Mouse (Mus musculus): ENCODE results near the gene Hoxb2. TPM values are rescaled to one million over a fixed set of nuclear protein-coding genes. Genes with fewer than 3 reads are reported as not detected.

Gene Hoxb2
- polyA plus RNA-seq, 1 experiment from 2014 or later, result 45.2 TPM

DNA sequence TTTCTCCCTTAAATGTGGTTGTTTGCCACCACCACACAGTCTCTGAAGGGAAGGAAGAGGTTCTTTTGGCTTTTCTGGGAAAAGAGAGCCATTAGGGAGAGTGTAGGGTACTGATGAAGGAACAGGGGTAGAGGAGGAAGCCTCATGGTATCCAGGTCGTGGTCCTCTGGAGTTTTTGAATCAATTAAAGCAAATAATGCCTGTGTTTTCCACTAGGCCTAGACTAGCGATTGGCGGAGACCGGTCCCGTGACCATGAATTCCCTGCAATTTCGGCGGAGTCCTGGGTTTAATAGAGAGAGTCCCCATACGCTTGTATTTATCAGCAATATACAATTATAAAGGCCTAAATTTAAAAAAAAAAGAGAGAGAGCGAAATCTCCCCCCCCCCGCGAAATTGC lies 987 bp downstream of the Hoxb2 start:
- Histone ChIP-seq H3K4me2 (ENCODE audit: low read depth, low read length) (peak overlapping the region; percentile 97), H3K27me3 (ENCODE audit: control insufficient read depth, insufficient read depth, low read length) (no peaks in the 10 kb centered on the region), H3K36me3 (ENCODE audit: control insufficient read depth, insufficient read depth, low read length) (peaks cover 6% of the 10 kb centered on the region), H3K4me1 (ENCODE audit: control insufficient read depth, insufficient read depth, low read length) (peaks cover 51% of the 10 kb centered on the region), H3K4me3 (ENCODE audit: low read depth, low read length) (peak overlapping the region; percentile 91), H3K9me3 (ENCODE audit: control insufficient read depth, low read length) (no peaks in the 10 kb centered on the region), H3K9ac (replicated peaks; ENCODE audit: low read depth, low read length) (peak overlapping the region; percentile 100), H3K27ac (ENCODE audit: low read depth, low read length) (peak overlapping the region; percentile 100)
- peak; percentile 47; the same call in 1 of the 2 replicates for ATAC-seq (ENCODE audit: low read depth)
- WGBS, result 2% methylated on average over 11 of the region's 11 CpGs

DNA sequence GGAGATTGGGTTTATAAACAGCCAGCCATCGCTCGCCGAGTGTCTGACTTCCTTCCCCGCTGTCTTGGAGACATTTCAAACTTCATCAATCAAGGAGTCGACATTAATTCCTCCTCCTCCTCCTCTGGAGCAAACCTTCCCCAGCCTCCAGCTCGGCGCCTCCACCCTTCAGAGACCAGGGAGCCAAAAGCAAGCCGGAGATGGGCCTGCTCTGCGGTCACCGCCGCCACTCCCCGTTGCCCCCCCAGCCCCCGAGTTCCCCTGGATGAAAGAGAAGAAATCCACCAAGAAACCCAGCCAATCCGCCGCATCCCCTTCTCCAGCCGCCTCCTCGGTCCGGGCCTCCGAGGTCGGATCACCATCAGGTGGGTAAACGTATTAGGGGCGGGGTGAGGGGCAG lies 1.5 kb downstream of the Hoxb2 start:
- H3K9ac ChIP-seq (replicated peaks; ENCODE audit: low read depth, low read length), result peak overlapping the region; percentile 100
- peak overlapping the region; percentile 97 for H3K4me2 ChIP-seq (ENCODE audit: low read depth, low read length)
- no peaks in the 10 kb centered on the region for H3K27me3 ChIP-seq (ENCODE audit: control insufficient read depth, insufficient read depth, low read length)
- H3K36me3 ChIP-seq (ENCODE audit: control insufficient read depth, insufficient read depth, low read length), result peaks cover 5% of the 10 kb centered on the region; the same call in 1 of the 2 replicates
- 1% methylated on average over 22 of the region's 22 CpGs for WGBS
- 0 out of 2 replicates have a peak, but pooled peaks have one; percentile 39 for ATAC-seq (ENCODE audit: low read depth)
- peak overlapping the region; percentile 91 for H3K4me3 ChIP-seq (ENCODE audit: low read depth, low read length)
- H3K9me3 ChIP-seq (ENCODE audit: control insufficient read depth, low read length), result no peaks in the 10 kb centered on the region
- H3K4me1 ChIP-seq (ENCODE audit: control insufficient read depth, insufficient read depth, low read length), result peaks cover 48% of the 10 kb centered on the region
- peak overlapping the region; percentile 100 for H3K27ac ChIP-seq (ENCODE audit: low read depth, low read length)

DNA sequence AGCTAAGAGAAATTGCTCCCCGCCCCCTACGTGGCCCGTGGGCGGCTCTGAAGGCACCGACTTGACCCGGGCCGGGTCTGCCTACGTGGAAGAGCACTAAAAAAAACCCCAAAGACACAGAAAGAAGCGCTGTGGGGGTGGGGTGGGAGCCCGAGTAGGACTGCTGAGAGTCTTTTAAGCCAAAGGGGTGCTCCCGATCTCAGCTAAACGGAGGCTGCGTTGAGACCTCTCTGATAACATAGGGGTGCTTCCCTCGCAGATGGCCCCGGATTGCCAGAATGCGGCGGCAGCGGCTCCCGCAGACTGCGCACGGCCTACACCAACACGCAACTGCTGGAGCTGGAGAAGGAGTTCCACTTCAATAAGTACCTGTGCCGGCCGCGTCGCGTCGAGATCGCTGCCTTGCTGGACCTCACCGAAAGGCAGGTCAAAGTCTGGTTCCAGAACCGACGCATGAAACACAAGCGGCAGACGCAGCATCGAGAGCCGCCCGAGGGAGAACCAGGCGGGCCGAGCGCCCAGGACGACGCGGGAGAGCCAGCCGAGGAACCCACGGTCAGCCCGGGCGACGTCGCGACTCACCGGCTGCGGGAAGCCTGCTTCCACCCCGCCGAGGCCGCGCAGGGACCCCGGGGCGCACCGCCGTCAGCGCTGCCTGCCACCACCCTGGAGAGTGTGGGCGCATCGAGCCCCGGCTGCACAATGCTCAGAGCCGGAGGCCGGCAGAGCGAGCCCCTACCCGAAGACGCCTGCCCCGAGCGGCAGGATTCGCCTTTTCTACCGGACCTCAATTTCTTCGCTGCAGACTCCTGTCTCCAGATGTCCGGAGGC lies 2.6 kb downstream of the Hoxb2 start:
- H3K36me3 ChIP-seq (ENCODE audit: control insufficient read depth, insufficient read depth, low read length), result peaks cover 5% of the 10 kb centered on the region; the same call in 1 of the 2 replicates
- peak overlapping the region; percentile 100 for H3K27ac ChIP-seq (ENCODE audit: low read depth, low read length)
- peaks cover 40% of the 10 kb centered on the region for H3K4me1 ChIP-seq (ENCODE audit: control insufficient read depth, insufficient read depth, low read length)
- WGBS, result under 1% methylated on average over 51 of the region's 75 CpGs
- H3K27me3 ChIP-seq (ENCODE audit: control insufficient read depth, insufficient read depth, low read length), result no peaks in the 10 kb centered on the region
- peak overlapping the region; percentile 97 for H3K4me2 ChIP-seq (ENCODE audit: low read depth, low read length)
- H3K9me3 ChIP-seq (ENCODE audit: control insufficient read depth, low read length), result no peaks in the 10 kb centered on the region
- ATAC-seq (ENCODE audit: low read depth), result no peak
- peak overlapping the region; percentile 100 for H3K9ac ChIP-seq (replicated peaks; ENCODE audit: low read depth, low read length)
- H3K4me3 ChIP-seq (ENCODE audit: low read depth, low read length), result peak overlapping the region; percentile 91

DNA sequence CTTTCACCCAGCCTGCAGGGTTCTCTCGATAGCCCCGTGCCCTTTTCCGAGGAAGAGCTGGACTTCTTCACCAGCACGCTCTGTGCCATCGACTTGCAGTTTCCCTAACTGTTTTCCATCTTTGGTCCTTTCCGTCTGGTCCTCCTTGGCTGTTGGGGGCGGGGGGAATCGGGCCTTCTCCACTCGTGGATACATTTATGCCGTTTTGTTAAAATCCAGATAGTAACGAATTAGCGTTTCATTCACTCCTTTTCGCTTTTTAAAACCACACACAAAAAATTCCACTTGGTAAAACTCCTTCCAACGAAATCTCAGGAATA lies 3.2 kb downstream of the Hoxb2 start:
- WGBS, result under 1% methylated on average over 14 of the region's 14 CpGs
- Histone ChIP-seq H3K27ac (ENCODE audit: low read depth, low read length) (peak overlapping the region; percentile 100), H3K4me3 (ENCODE audit: low read depth, low read length) (peak overlapping the region; percentile 91), H3K4me1 (ENCODE audit: control insufficient read depth, insufficient read depth, low read length) (peaks cover 34% of the 10 kb centered on the region), H3K36me3 (ENCODE audit: control insufficient read depth, insufficient read depth, low read length) (peaks cover 5% of the 10 kb centered on the region; the same call in 1 of the 2 replicates), H3K9ac (replicated peaks; ENCODE audit: low read depth, low read length) (peak overlapping the region; percentile 100), H3K9me3 (ENCODE audit: control insufficient read depth, low read length) (no peaks in the 10 kb centered on the region), H3K4me2 (ENCODE audit: low read depth, low read length) (peak overlapping the region; percentile 97), H3K27me3 (ENCODE audit: control insufficient read depth, insufficient read depth, low read length) (no peaks in the 10 kb centered on the region)
- no peak for ATAC-seq (ENCODE audit: low read depth)

DNA sequence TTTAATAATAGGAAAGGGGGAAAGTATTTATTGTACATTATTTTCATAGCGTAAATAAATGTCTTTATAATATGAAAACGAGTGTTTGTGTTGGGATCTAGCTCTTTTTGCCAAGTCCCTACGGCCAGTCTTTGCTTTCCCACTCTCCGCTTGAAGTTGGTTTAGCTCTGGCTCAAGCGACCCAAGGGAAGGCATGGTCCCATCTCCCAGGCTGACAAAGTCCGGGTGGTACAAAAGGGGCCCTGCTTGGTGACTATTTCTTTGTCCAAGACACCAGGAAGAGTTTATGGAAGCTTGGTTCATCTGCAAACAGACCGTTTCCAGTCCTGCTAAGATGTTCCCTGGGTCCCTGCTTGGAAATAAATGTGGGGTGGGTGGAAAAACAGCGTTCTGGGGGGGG lies 3.6 kb downstream of the Hoxb2 start:
- Histone ChIP-seq H3K27ac (ENCODE audit: low read depth, low read length) (peak overlapping the region; percentile 100), H3K4me1 (ENCODE audit: control insufficient read depth, insufficient read depth, low read length) (peaks cover 30% of the 10 kb centered on the region), H3K27me3 (ENCODE audit: control insufficient read depth, insufficient read depth, low read length) (no peaks in the 10 kb centered on the region), H3K9ac (replicated peaks; ENCODE audit: low read depth, low read length) (peak overlapping the region; percentile 100), H3K9me3 (ENCODE audit: control insufficient read depth, low read length) (no peaks in the 10 kb centered on the region), H3K4me2 (ENCODE audit: low read depth, low read length) (peak overlapping the region; percentile 97), H3K4me3 (ENCODE audit: low read depth, low read length) (peak overlapping the region; percentile 91), H3K36me3 (ENCODE audit: control insufficient read depth, insufficient read depth, low read length) (peaks cover 5% of the 10 kb centered on the region; the same call in 1 of the 2 replicates)
- no peak for ATAC-seq (ENCODE audit: low read depth)
- WGBS, result 2% methylated on average over 8 of the region's 8 CpGs

DNA sequence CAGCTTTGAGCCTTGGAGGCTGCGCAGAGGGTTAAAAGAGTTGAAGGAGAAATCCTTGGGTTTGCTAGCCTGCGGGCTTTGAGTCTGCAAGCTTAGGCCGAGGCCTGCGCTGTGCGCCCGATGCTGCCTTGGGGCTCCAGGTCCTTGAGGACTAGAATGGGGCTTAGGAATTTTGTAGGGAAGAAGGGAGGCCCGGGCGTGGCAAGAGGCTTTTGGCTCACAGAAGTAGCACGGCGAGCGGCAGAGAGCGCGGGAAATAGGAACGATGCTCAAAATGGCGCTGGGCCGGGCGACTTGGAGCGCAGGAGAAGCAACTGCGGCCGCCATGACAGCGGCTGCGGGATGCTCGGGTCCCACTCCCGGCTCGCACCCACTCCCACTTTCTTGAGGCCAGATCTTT lies 4.1 kb downstream of the Hoxb2 start:
- Histone ChIP-seq H3K36me3 (ENCODE audit: control insufficient read depth, insufficient read depth, low read length) (peaks cover 5% of the 10 kb centered on the region; the same call in 1 of the 2 replicates), H3K9ac (replicated peaks; ENCODE audit: low read depth, low read length) (peak overlapping the region; percentile 100), H3K4me2 (ENCODE audit: low read depth, low read length) (peak overlapping the region; percentile 97), H3K4me3 (ENCODE audit: low read depth, low read length) (peak overlapping the region; percentile 91), H3K4me1 (ENCODE audit: control insufficient read depth, insufficient read depth, low read length) (peaks cover 25% of the 10 kb centered on the region), H3K27me3 (ENCODE audit: control insufficient read depth, insufficient read depth, low read length) (no peaks in the 10 kb centered on the region), H3K27ac (ENCODE audit: low read depth, low read length) (peak overlapping the region; percentile 100), H3K9me3 (ENCODE audit: control insufficient read depth, low read length) (no peaks in the 10 kb centered on the region)
- WGBS, result under 1% methylated on average over 25 of the region's 25 CpGs
- no peak for ATAC-seq (ENCODE audit: low read depth)

DNA sequence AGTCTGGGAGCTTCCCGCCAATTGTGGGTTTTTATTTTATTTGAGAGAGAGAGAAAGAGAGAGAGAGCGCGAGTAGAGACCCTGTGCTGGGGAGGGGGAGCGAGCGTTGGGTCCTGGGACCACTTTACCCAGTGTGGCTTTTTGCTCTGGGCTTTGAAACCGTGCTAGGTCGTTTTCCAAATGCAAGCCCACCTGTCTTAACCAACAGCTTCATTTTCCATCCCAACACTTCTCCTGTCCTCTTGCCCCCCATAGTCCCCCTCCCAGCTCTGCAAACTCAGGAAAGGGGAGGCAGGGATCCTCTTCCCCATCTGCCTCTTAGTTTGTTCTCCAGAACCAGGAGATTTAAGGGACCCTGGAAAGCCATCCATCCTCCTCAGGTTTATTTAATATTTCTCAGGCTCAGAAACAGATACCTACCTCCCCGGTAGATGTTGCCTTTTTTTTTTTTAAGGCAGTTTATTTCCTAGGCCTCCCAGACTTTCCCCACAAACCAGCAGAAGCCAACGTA lies 4.5 kb downstream of the Hoxb2 start:
- Histone ChIP-seq H3K4me2 (ENCODE audit: low read depth, low read length) (peak overlapping the region; percentile 97), H3K27me3 (ENCODE audit: control insufficient read depth, insufficient read depth, low read length) (no peaks in the 10 kb centered on the region), H3K9ac (replicated peaks; ENCODE audit: low read depth, low read length) (peak overlapping the region; percentile 100), H3K27ac (ENCODE audit: low read depth, low read length) (peak overlapping the region; percentile 100), H3K9me3 (ENCODE audit: control insufficient read depth, low read length) (no peaks in the 10 kb centered on the region), H3K4me1 (ENCODE audit: control insufficient read depth, insufficient read depth, low read length) (peaks cover 20% of the 10 kb centered on the region), H3K4me3 (ENCODE audit: low read depth, low read length) (peak overlapping the region; percentile 91), H3K36me3 (ENCODE audit: control insufficient read depth, insufficient read depth, low read length) (peaks cover 5% of the 10 kb centered on the region; the same call in 1 of the 2 replicates)
- 6% methylated on average over 9 of the region's 9 CpGs for WGBS
- ATAC-seq (ENCODE audit: low read depth), result no peak

DNA sequence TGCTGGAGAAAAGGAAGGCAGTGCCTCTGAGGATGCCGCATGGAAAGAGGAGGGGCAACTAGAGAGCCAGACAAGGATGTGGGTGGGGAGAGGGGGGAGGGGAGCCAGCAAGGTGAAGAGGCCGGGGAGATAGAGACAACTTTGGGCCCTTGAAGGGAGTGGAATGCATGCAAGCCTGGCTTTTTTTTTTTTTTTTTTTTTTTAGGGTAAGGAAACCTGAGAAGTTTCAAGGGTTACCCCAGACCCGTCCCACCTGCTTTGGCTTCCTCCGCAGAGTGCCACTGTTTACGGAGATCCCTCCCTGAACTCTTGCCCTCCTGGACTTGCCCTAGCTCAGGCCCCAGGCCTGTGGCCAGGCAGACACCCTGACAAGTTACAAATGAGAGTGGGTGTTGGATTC lies 13.5 kb downstream of the Hoxb2 start:
- Histone ChIP-seq H3K27ac (ENCODE audit: low read depth, low read length) (no peak overlapping the region), H3K27me3 (ENCODE audit: control insufficient read depth, insufficient read depth, low read length) (no peaks in the 10 kb centered on the region), H3K4me1 (ENCODE audit: control insufficient read depth, insufficient read depth, low read length) (0 out of 2 replicates have a peak, but pooled peaks cover 12% of the 10 kb centered on the region), H3K9ac (replicated peaks; ENCODE audit: low read depth, low read length) (no peak overlapping the region), H3K9me3 (ENCODE audit: control insufficient read depth, low read length) (no peaks in the 10 kb centered on the region), H3K4me2 (ENCODE audit: low read depth, low read length) (no peak overlapping the region), H3K4me3 (ENCODE audit: low read depth, low read length) (no peak overlapping the region), H3K36me3 (ENCODE audit: control insufficient read depth, insufficient read depth, low read length) (no peaks in the 10 kb centered on the region)
- no peak for ATAC-seq (ENCODE audit: low read depth)
- 18% methylated on average over 5 of the region's 5 CpGs for WGBS

Data from neural tube, embryonic 14.5 days (tissue).